Mouse (Mus musculus): ENCODE measurements at regions not wholly inside any gene's neighbourhood (a gene's known extent, or its start where the extent isn't known, plus 50 kb on each side); places are given as distances from the start of the nearest gene placed in this dataset.

DNA sequence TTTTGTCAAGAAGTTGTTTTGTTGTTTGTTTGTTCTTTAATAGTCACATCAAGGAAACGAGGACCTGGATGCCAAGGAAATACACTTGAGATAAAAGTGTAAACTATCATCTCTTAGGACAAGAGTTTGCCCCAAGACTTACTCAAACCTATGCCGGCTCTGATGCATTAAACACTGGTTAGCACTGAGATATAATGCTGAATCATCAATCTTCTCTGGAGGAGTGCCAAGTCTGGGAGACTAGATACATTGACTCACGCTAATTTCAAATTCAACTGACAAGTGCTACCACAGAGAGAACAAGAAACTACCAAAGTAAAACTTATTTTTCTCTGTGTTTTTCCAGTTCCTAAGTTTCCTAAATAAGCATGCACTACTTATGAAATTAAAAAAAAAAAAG, 249.5 kb upstream of the Gm15217 start:
- TF ChIP-seq CTCF (IDR thresholded peaks at IDR 0.05; ENCODE audit: low read depth) (no peak), EP300 (IDR thresholded peaks at IDR 0.05; ENCODE audit: low read depth) (no peak)
